Mouse (Mus musculus): ENCODE measurements around the gene Fktn. TPM values are rescaled to one million over a fixed set of nuclear protein-coding genes. Genes with fewer than 3 reads are reported as not detected.
"Not testable (repeated sequence)": the region's sequence is repeated elsewhere in the genome, so short reads cannot be mapped to it uniquely, and the experiment has no call there.

Fktn gene
- polyA plus RNA-seq, 1 experiment from 2014 or later, result 4.4 TPM

- H3K27ac ChIP-seq (ENCODE audit: low read depth, low read length), result no peak overlapping the region
Measured at GRCm38 (mm10) chr4:53795706-53796105, 81.9 kb downstream of the Fktn start.

DNA sequence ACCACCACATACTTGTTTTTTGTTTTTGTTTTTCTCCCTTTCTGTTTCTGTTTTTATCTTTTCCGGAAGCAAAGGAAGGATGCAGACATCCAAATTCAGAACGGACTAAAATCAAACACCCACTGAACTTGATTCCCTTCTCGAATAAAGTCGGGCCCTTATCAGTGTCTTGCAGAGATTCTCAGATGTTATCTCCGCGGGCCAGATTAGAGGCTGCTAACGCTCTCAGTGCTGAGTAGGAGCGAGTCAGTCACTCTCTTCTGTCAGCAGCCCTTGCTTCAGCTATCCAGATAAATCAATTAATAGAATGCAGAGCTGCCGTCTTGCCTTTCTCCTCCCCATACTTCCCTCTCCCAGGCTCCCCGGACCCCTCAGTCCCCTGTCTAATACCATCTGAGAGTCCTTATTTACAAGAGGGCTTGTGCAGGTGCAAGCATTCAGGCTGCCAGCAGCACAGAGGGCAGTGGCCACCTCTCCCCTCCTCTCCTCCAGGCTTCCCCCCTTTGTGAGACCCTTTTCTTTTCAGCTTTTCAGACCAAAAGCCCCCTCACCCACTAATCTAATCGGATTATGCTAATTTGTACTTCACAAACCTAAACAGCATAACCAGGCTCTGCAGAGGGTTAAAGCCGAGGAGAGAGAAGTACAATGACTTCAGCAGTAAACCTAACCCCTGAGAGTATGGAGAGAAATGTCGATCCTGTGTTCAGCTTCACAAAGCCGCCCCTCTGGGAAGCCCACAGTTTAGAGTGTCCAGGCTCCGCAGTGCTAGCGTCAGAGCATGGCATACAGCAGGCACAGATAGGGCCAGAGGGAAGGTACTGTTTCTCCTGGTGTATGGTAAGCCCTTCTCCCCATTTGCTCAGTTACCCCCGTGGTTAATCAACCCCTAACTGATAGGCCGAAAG is 83.3 kb downstream of the Fktn start:
- ATAC-seq, result no peak
- Histone ChIP-seq H3K4me3 (ENCODE audit: low read depth, low read length) (no peak overlapping the region), H3K4me1 (replicated peaks; ENCODE audit: control insufficient read depth, insufficient read depth, low read length) (no peaks in the 10 kb centered on the region), H3K27me3 (replicated peaks; ENCODE audit: control insufficient read depth, insufficient read depth, low read length) (no peaks in the 10 kb centered on the region), H3K9me3 (ENCODE audit: control insufficient read depth) (no peaks in the 10 kb centered on the region), H3K4me2 (replicated peaks; ENCODE audit: low read depth) (no peak overlapping the region), H3K27ac (ENCODE audit: low read depth, low read length) (no peak overlapping the region), H3K36me3 (ENCODE audit: control insufficient read depth, insufficient read depth) (no peaks in the 10 kb centered on the region), H3K9ac (ENCODE audit: low read depth, low read length) (no peak overlapping the region)
- WGBS, result 26% methylated on average over 18 of the region's 18 CpGs
- TF ChIP-seq CTCF (IDR thresholded peaks at IDR 0.05; ENCODE audit: low read depth), result no peak

More at GRCm38 (mm10) chr4:53795706-53796105, 81.9 kb downstream of the Fktn start:
- TF ChIP-seq CTCF (IDR thresholded peaks at IDR 0.05; ENCODE audit: low read depth), result no peak
- 90% methylated on average over 2 of the region's 2 CpGs for WGBS
- no peaks in the 10 kb centered on the region for H3K4me1 ChIP-seq (replicated peaks; ENCODE audit: control insufficient read depth, insufficient read depth, low read length)
- H3K27me3 ChIP-seq (replicated peaks; ENCODE audit: control insufficient read depth, insufficient read depth, low read length), result no peaks in the 10 kb centered on the region
- H3K9ac ChIP-seq (ENCODE audit: low read depth, low read length), result no peak overlapping the region
- H3K9me3 ChIP-seq (ENCODE audit: control insufficient read depth), result no peaks in the 10 kb centered on the region
- H3K36me3 ChIP-seq (ENCODE audit: control insufficient read depth, insufficient read depth), result no peaks in the 10 kb centered on the region
- ATAC-seq, result no peak
- no peak overlapping the region for H3K4me3 ChIP-seq (ENCODE audit: low read depth, low read length)
- no peak overlapping the region for H3K4me2 ChIP-seq (replicated peaks; ENCODE audit: low read depth)

GRCm38 (mm10) chr4:53798896-53799676 is 85.3 kb downstream of the Fktn start:
- TF ChIP-seq CTCF (IDR thresholded peaks at IDR 0.05; ENCODE audit: low read depth), result 0 out of 2 replicates have a peak, but pooled peaks have one; percentile 15
- WGBS, result 58% methylated on average over 7 of the region's 7 CpGs
- no peak for ATAC-seq
- Histone ChIP-seq H3K36me3 (ENCODE audit: control insufficient read depth, insufficient read depth) (no peaks in the 10 kb centered on the region), H3K27ac (ENCODE audit: low read depth, low read length) (no peak overlapping the region), H3K27me3 (replicated peaks; ENCODE audit: control insufficient read depth, insufficient read depth, low read length) (no peaks in the 10 kb centered on the region), H3K4me2 (replicated peaks; ENCODE audit: low read depth) (no peak overlapping the region), H3K9me3 (ENCODE audit: control insufficient read depth) (no peaks in the 10 kb centered on the region), H3K4me1 (replicated peaks; ENCODE audit: control insufficient read depth, insufficient read depth, low read length) (no peaks in the 10 kb centered on the region), H3K4me3 (ENCODE audit: low read depth, low read length) (no peak overlapping the region), H3K9ac (ENCODE audit: low read depth, low read length) (no peak overlapping the region)

GRCm38 (mm10) chr4:53799753-53800152 is 86.0 kb downstream of the Fktn start:
- H3K27ac ChIP-seq (ENCODE audit: low read depth, low read length), result no peak overlapping the region

DNA sequence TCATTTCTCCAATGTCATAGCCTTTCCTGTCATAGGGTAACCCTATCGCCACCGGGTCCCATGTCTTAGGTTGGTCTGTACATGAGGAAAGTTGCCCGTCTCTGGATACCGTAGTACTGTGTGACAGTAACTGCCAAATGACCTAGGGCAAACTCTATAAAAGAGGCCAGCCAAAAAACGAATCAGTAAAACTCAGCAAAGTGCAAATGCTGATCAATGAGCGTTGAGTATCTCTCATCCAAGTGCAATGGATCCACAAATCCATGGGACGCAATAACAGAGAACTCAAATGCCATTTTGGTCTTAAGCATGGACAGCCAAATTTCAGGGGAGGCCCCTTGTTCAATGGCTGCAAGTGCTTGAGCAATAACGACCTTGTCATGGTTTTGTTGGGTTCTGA is 89.9 kb downstream of the Fktn start:
- not testable (repeated sequence) for H3K4me1 ChIP-seq (replicated peaks; ENCODE audit: control insufficient read depth, insufficient read depth, low read length); H3K4me2 ChIP-seq (replicated peaks; ENCODE audit: low read depth); H3K4me3 ChIP-seq (ENCODE audit: low read depth, low read length); H3K9ac ChIP-seq (ENCODE audit: low read depth, low read length); H3K27ac ChIP-seq (ENCODE audit: low read depth, low read length); H3K9me3 ChIP-seq (ENCODE audit: control insufficient read depth); H3K27me3 ChIP-seq (replicated peaks; ENCODE audit: control insufficient read depth, insufficient read depth, low read length); H3K36me3 ChIP-seq (ENCODE audit: control insufficient read depth, insufficient read depth); ATAC-seq
- WGBS, result 94% methylated on average over 7 of the region's 8 CpGs

More at GRCm38 (mm10) chr4:53799753-53800152, 86.0 kb downstream of the Fktn start:
- 60% methylated on average over 1 of the region's 1 CpGs for WGBS
- H3K9me3 ChIP-seq (ENCODE audit: control insufficient read depth), result peaks cover 5% of the 10 kb centered on the region; the same call in 1 of the 2 replicates
- H3K27me3 ChIP-seq (replicated peaks; ENCODE audit: control insufficient read depth, insufficient read depth, low read length), result no peaks in the 10 kb centered on the region
- no peak overlapping the region for H3K4me2 ChIP-seq (replicated peaks; ENCODE audit: low read depth)
- ATAC-seq, result no peak
- H3K36me3 ChIP-seq (ENCODE audit: control insufficient read depth, insufficient read depth), result no peaks in the 10 kb centered on the region
- no peak for TF ChIP-seq CTCF (IDR thresholded peaks at IDR 0.05; ENCODE audit: low read depth)
- no peak overlapping the region for H3K4me3 ChIP-seq (ENCODE audit: low read depth, low read length)
- no peak overlapping the region for H3K9ac ChIP-seq (ENCODE audit: low read depth, low read length)
- H3K4me1 ChIP-seq (replicated peaks; ENCODE audit: control insufficient read depth, insufficient read depth, low read length), result no peaks in the 10 kb centered on the region

GRCm38 (mm10) chr4:53806428-53806827 is 92.6 kb downstream of the Fktn start:
- not testable (repeated sequence) for H3K36me3 ChIP-seq (ENCODE audit: control insufficient read depth, insufficient read depth); H3K27me3 ChIP-seq (replicated peaks; ENCODE audit: control insufficient read depth, insufficient read depth, low read length); H3K4me3 ChIP-seq (ENCODE audit: low read depth, low read length); H3K4me2 ChIP-seq (replicated peaks; ENCODE audit: low read depth); H3K9me3 ChIP-seq (ENCODE audit: control insufficient read depth); H3K4me1 ChIP-seq (replicated peaks; ENCODE audit: control insufficient read depth, insufficient read depth, low read length); H3K9ac ChIP-seq (ENCODE audit: low read depth, low read length); H3K27ac ChIP-seq (ENCODE audit: low read depth, low read length); ATAC-seq
- whole genome bisulfite sequencing, result 84% methylated on average over 6 of the region's 6 CpGs
